Mouse (Mus musculus) heart, embryonic 14.5 days (tissue): ENCODE results near the gene Ubxn1. TPM values are rescaled to one million over a fixed set of nuclear protein-coding genes. Genes with fewer than 3 reads are reported as not detected.
"Not testable (repeated sequence)": the region's sequence is repeated elsewhere in the genome, so short reads cannot be mapped to it uniquely, and the experiment has no call there.

Source experiments
- ATAC-seq: fragments of 200-750 bp; cut with Nextera tagmentation; 2 replicates; pipeline ENCODE4 v1.8.0; 2017; ENCODE audit warnings: low read depth, moderate TSS enrichment; ENCODE audit not compliant: insufficient number of reproducible peaks, insufficient read depth, low FRiP score
- H3K27ac ChIP-seq, 2 experiments: fragments of 200-500 bp in 1 of 2; fragments of 300-500 bp in 1 of 2; sonication (generic) in 1 of 2; replicated peaks in 1 of 2; 2 replicates each; pipeline ENCODE4 v1.5.1; 2012 to 2014; ENCODE audit warnings: low read depth in 2 of 2, low read length in 2 of 2, control low read depth in 1 of 2, mild to moderate bottlenecking in 1 of 2, mixed read lengths in 1 of 2; ENCODE audit not compliant: control insufficient read depth in 1 of 2, insufficient read depth in 1 of 2
- H3K27me3 ChIP-seq: fragments of 300-500 bp; sonication (generic); 2 replicates; pipeline ENCODE4 v1.6.1; 2014; ENCODE audit warnings: mild to moderate bottlenecking, low read length, control low read depth; ENCODE audit not compliant: control insufficient read depth, insufficient read depth
- H3K36me3 ChIP-seq: fragments of 300-500 bp; sonication (generic); 2 replicates; pipeline ENCODE4 v1.6.1; 2014; ENCODE audit warnings: mild to moderate bottlenecking, control low read depth, low read length, mixed read lengths; ENCODE audit not compliant: control insufficient read depth, insufficient read depth
- H3K4me1 ChIP-seq, 2 experiments: fragments of 200-500 bp in 1 of 2; fragments of 300-500 bp in 1 of 2; sonication (generic) in 1 of 2; 2 replicates each; pipeline ENCODE4 v1.6.1; 2012 to 2014; ENCODE audit warnings: low read length in 2 of 2, control low read depth in 1 of 2, mixed read lengths in 1 of 2; ENCODE audit not compliant: control insufficient read depth in 2 of 2, insufficient read depth in 2 of 2
- H3K4me2 ChIP-seq: fragments of 300-500 bp; sonication (generic); 2 replicates; pipeline ENCODE4 v1.6.1; 2014; ENCODE audit warnings: mild to moderate bottlenecking, low read length
- H3K4me3 ChIP-seq, 2 experiments: fragments of 200-500 bp in 1 of 2; fragments of 300-500 bp in 1 of 2; sonication (generic) in 1 of 2; 2 replicates each; pipeline ENCODE4 v1.5.1; 2012 to 2014; ENCODE audit warnings: low read length in 2 of 2, mild to moderate bottlenecking in 2 of 2, control low read depth in 1 of 2, low read depth in 1 of 2, moderate library complexity in 1 of 2; ENCODE audit not compliant: control insufficient read depth in 1 of 2, insufficient read depth in 1 of 2
- H3K9ac ChIP-seq: fragments of 300-500 bp; sonication (generic); 2 replicates; pipeline ENCODE4 v1.6.1; 2014; ENCODE audit warnings: mild to moderate bottlenecking, low read length
- H3K9me3 ChIP-seq: fragments of 300-500 bp; sonication (generic); 2 replicates; pipeline ENCODE4 v1.6.1; 2016; ENCODE audit warnings: low read length, control low read depth; ENCODE audit not compliant: control insufficient read depth
- WGBS: fragments of 180-500 bp; shearing (Covaris S2); extraction: QIAGEN DNeasy Blood & Tissue Kit; methylation state at CpG from one replicate; pipeline ENCODE4 v1.1.7; 2014; 5-methylcytosine and 5-hydroxymethylcytosine counted together
- polyA plus RNA-seq: library from polyadenylated mRNA; unstranded; fragments of >200 nt; fragmentation: Nextera tagmentation; extraction: Ambion mirVana; gene quantifications from 2 replicates; pipeline ENCODE4 v1.2.1, GENCODE M21; 2014

The Ubxn1 gene
- polyA plus RNA-seq, 1 experiment from 2014 or later, result 118 TPM

GRCm38 (mm10) chr19:8895397-8895960 lies 24.2 kb downstream of the Ubxn1 start:
- H3K9me3 ChIP-seq, result no peaks in the 10 kb centered on the region
- H3K4me2 ChIP-seq, result no peak overlapping the region
- 87% methylated on average over 9 of the region's 9 CpGs for WGBS
- H3K27me3 ChIP-seq, result no peaks in the 10 kb centered on the region
- peaks cover 35% of the 10 kb centered on the region for H3K36me3 ChIP-seq
- H3K27ac ChIP-seq, result no peak overlapping the region
- peaks cover 8 to 25% of the 10 kb centered on the region in 2 experiments; a peak in 3 of 4 replicates for H3K4me1 ChIP-seq
- no peak for ATAC-seq
- H3K4me3 ChIP-seq, result no peak overlapping the region
- no peak overlapping the region for H3K9ac ChIP-seq

DNA sequence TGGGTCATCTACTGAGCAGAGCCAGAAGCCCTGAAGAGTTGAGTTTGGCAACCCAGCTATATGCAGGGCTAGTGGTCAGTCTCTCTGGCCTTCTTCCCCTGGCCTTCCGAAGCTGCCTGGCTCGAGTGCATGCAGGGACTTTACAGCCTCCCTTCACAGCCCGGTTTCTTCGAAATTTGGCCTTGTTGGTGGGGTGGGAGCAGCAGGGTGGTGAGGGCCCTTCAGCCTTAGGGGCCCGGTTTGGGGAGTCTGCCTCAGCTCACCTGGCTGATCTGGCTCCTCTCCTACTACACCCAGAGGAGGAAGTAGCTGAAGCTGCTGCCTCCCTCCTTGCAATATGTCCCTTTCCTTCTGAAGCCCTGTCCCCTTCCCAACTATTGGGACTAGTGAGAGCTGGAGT lies 24.9 kb downstream of the Ubxn1 start:
- Histone ChIP-seq H3K4me1 (peaks cover 8 to 25% of the 10 kb centered on the region in 2 experiments; a peak in 3 of 4 replicates), H3K36me3 (peaks cover 27% of the 10 kb centered on the region)
- 88% methylated on average over 5 of the region's 5 CpGs for WGBS
- H3K27me3 ChIP-seq, H3K4me2 ChIP-seq, H3K9me3 ChIP-seq, ATAC-seq, H3K27ac ChIP-seq, H3K9ac ChIP-seq, H3K4me3 ChIP-seq: not testable (repeated sequence)

DNA sequence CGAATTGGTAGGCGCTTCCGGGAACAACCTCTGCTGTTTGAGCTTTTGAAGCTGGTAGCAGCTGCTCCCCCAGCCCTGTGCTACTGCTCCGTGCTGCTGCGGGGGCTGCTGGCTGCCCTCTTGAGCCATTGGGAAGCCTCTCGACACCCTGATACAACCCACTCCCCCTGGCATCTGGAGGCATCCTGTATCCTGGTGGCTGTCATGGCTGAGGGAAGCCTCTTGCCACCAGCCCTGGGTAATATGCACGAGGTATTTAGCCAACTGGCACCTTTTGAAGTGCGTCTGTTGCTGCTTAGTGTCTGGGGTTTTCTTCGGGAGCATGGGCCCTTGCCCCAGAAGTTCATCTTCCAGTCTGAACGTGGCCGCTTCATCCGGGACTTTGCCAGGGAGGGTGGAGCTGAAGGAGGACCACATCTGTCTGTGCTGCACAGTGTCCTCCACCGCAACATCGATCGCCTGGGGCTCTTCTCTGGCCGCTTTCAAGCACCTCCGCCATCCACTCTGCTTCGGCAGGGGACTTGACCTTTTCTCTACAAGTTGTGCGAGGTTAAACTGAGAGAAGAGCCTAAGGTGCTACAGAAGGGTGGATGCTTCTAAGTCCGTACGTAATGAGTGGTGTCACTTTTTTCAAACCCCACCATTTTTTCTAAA lies 26.0 kb downstream of the Ubxn1 start:
- H3K4me3 ChIP-seq, result peak overlapping the region; percentile 25 to 98
- peak overlapping the region; percentile 70 for H3K9ac ChIP-seq
- H3K4me1 ChIP-seq, result peaks cover 8 to 25% of the 10 kb centered on the region in 2 experiments; a peak in 3 of 4 replicates
- not testable (repeated sequence) for H3K9me3 ChIP-seq, H3K27me3 ChIP-seq
- WGBS, result 23% methylated on average over 21 of the region's 21 CpGs
- peaks cover 32% of the 10 kb centered on the region for H3K36me3 ChIP-seq
- peak overlapping the region; percentile 93 for H3K4me2 ChIP-seq
- peak overlapping the region; percentile 82 to 90 for H3K27ac ChIP-seq
- ATAC-seq, result peak; percentile 26; the same call in 1 of the 2 replicates

- under 1% methylated on average over 53 of the region's 53 CpGs for WGBS
- peaks cover 38% of the 10 kb centered on the region for H3K36me3 ChIP-seq
- ATAC-seq, result peak; percentile 97
Observed at GRCm38 (mm10) chr19:8897865-8898495, 26.7 kb downstream of the Ubxn1 start, which contains the start of gene Ganab. Ganab (plus strand) TSS chr19:8898071.

DNA sequence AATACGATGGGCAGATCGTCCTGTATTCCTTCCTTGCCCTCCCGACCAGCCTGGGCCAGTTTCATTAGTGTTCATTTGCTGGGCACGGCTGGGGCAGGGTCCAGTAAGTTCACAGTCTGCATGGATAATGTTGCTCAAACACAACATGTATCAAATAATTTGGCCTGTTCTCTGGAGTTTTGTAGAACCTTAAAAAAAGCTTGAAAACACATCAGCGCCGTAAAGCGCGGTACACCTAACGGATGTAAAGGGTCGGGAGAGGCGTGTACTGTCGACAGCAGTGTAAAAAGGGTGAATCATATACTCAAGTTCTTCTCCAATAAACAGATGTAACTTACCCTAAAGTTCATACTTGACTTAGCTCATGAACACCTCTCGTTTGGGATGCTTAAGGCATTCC lies 27.3 kb downstream of the Ubxn1 start:
- Histone ChIP-seq H3K9me3 (no peaks in the 10 kb centered on the region), H3K27ac (peak overlapping the region; percentile 78 to 90), H3K4me1 (peaks cover 8 to 22% of the 10 kb centered on the region in 2 experiments; a peak in 3 of 4 replicates), H3K36me3 (peaks cover 43% of the 10 kb centered on the region), H3K9ac (peak overlapping the region; percentile 99), H3K27me3 (no peaks in the 10 kb centered on the region), H3K4me2 (peak overlapping the region; percentile 93), H3K4me3 (peak overlapping the region; percentile 81 to 98)
- WGBS, result 4% methylated on average over 13 of the region's 13 CpGs
- ATAC-seq, result no peak

More at GRCm38 (mm10) chr19:8897865-8898495, 26.7 kb downstream of the Ubxn1 start, which contains the start of gene Ganab:
- Histone ChIP-seq H3K9me3 (no peaks in the 10 kb centered on the region), H3K27me3 (no peaks in the 10 kb centered on the region), H3K4me1 (peaks cover 8 to 25% of the 10 kb centered on the region in 2 experiments; a peak in 3 of 4 replicates), H3K9ac (peak within 1 kb of the TSS; percentile 99), H3K27ac (peak within 1 kb of the TSS; percentile 82 to 90), H3K4me2 (peak within 1 kb of the TSS; percentile 93), H3K4me3 (peak within 1 kb of the TSS; percentile 81 to 98)

DNA sequence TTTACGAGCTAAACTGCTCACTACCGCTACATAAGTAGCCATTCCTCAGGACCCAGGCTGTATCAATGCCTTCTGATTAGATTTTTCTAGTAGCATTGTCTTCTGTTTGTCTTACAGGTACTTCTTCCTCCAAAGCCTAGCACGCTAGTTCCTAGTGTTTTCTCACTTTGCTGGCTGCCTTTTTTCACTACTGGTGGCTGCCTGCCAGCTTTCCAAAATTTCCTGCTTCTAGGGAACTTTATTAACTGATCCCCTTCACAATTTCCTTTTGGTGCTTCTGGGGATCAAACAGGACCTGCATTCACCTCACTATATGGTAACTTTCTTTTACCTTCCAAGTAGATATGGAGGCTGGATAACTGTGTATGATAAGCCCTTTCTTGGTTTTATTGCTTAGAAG lies 27.8 kb downstream of the Ubxn1 start:
- H3K9me3 ChIP-seq, result no peaks in the 10 kb centered on the region
- H3K27ac ChIP-seq, result 0 out of 4 replicates have a peak overlapping the region, but pooled peaks of 1 of the 2 experiments have one; percentile 90
- peaks cover 8 to 19% of the 10 kb centered on the region in 2 experiments; a peak in 3 of 4 replicates for H3K4me1 ChIP-seq
- no peaks in the 10 kb centered on the region for H3K27me3 ChIP-seq
- peak overlapping the region; percentile 99 for H3K9ac ChIP-seq
- peak overlapping the region in 1 of 2 experiments; percentile 98; a peak in 2 of 4 replicates for H3K4me3 ChIP-seq
- peak overlapping the region; percentile 93 for H3K4me2 ChIP-seq
- peaks cover 48% of the 10 kb centered on the region for H3K36me3 ChIP-seq
- no peak for ATAC-seq
- 32% methylated on average over 3 of the region's 3 CpGs for WGBS

- Histone ChIP-seq H3K4me1 (peaks cover 0 to 10% of the 10 kb centered on the region in 2 experiments; a peak in 2 of 4 replicates), H3K9me3 (no peaks in the 10 kb centered on the region), H3K4me3 (no peak overlapping the region), H3K9ac (no peak overlapping the region), H3K36me3 (peaks cover 63% of the 10 kb centered on the region), H3K27me3 (no peaks in the 10 kb centered on the region), H3K27ac (no peak overlapping the region), H3K4me2 (no peak overlapping the region)
- 93% methylated on average over 5 of the region's 5 CpGs for WGBS
- ATAC-seq, result no peak
Observed at GRCm38 (mm10) chr19:8903412-8903811, 32.1 kb downstream of the Ubxn1 start.
